Mouse (Mus musculus) myocyte (in vitro differentiated cells): Measurements from ENCODE around the gene Tgoln1. TPM values are rescaled to one million over a fixed set of nuclear protein-coding genes. Genes with fewer than 3 reads are reported as not detected.

Experiments used
- H3K27me3 ChIP-seq: one replicate; pipeline ENCODE4 v1.6.1; 2011; ENCODE audit not compliant: control insufficient read depth, insufficient read depth, insufficient read length
- H3K36me3 ChIP-seq: one replicate; pipeline ENCODE4 v1.6.1; 2011; ENCODE audit not compliant: control insufficient read depth, insufficient read depth
- H3K4me2 ChIP-seq: one replicate; pipeline ENCODE4 v1.6.1; 2011; ENCODE audit warnings: low read depth, control low read depth
- H3K4me3 ChIP-seq: one replicate; pipeline ENCODE4 v1.5.1; 2011; ENCODE audit warnings: mild to moderate bottlenecking, control low read depth, moderate library complexity
- H3K79me2 ChIP-seq: one replicate; pipeline ENCODE4 v1.6.1; 2011; ENCODE audit not compliant: control insufficient read depth, insufficient read depth
- H3ac ChIP-seq: one replicate; pipeline ENCODE4 v1.6.1; 2011; ENCODE audit not compliant: control insufficient read depth, insufficient read length
- CEBPB ChIP-seq: IDR thresholded peaks from 2 replicates; pipeline ENCODE4 v1.6.1; 2011; ENCODE audit warnings: mild to moderate bottlenecking, moderate library complexity; ENCODE audit not compliant: poor library complexity, insufficient read depth, severe bottlenecking
- E2F4 ChIP-seq: IDR thresholded peaks from one replicate; pipeline ENCODE4 v1.6.1; 2011; ENCODE audit warnings: mild to moderate bottlenecking, control low read depth, moderate library complexity; ENCODE audit not compliant: insufficient read depth
- MAX ChIP-seq: IDR thresholded peaks from one replicate; pipeline ENCODE4 v1.6.1; 2011; ENCODE audit warnings: low read depth, mild to moderate bottlenecking, control low read depth
- MYOD1 ChIP-seq, 3 experiments: IDR thresholded peaks; one replicate each; pipeline ENCODE4 v1.6.1; 2011; ENCODE audit warnings: control low read depth in 2 of 3, low read depth in 2 of 3, mild to moderate bottlenecking in 2 of 3, moderate library complexity in 1 of 3; ENCODE audit not compliant: insufficient read length in 2 of 3, control insufficient read depth in 1 of 3
- MYOG ChIP-seq, 3 experiments: IDR thresholded peaks; one replicate each; pipeline ENCODE4 v1.6.1; 2011; ENCODE audit warnings: control low read depth in 2 of 3, low read depth in 2 of 3, mild to moderate bottlenecking in 2 of 3; ENCODE audit not compliant: insufficient read length in 2 of 3, control insufficient read depth in 1 of 3, insufficient read depth in 1 of 3
- POLR2A ChIP-seq: IDR thresholded peaks from one replicate; pipeline ENCODE4 v1.6.1; 2011; ENCODE audit warnings: low read depth, mild to moderate bottlenecking, control low read depth, moderate library complexity; ENCODE audit not compliant: insufficient read length
- POLR2AphosphoS2 ChIP-seq: IDR thresholded peaks from one replicate; pipeline ENCODE4 v1.6.1; 2011; ENCODE audit warnings: low read depth, control low read depth; ENCODE audit not compliant: insufficient read length
- REST ChIP-seq: IDR thresholded peaks from one replicate; pipeline ENCODE4 v1.6.1; 2011; ENCODE audit warnings: mild to moderate bottlenecking, control low read depth, moderate library complexity; ENCODE audit not compliant: insufficient read depth, insufficient read length
- SRF ChIP-seq: IDR thresholded peaks from one replicate; pipeline ENCODE4 v1.6.1; 2011; ENCODE audit warnings: low read depth; ENCODE audit not compliant: control insufficient read depth, insufficient read length
- TCF12 ChIP-seq: IDR thresholded peaks from one replicate; pipeline ENCODE4 v1.6.1; 2011; ENCODE audit warnings: mild to moderate bottlenecking, control low read depth; ENCODE audit not compliant: poor library complexity, insufficient read depth, severe bottlenecking
- TCF3 ChIP-seq: IDR thresholded peaks from one replicate; pipeline ENCODE4 v1.6.1; 2011; ENCODE audit warnings: low read depth, control low read depth; ENCODE audit not compliant: insufficient read length
- USF1 ChIP-seq: IDR thresholded peaks from one replicate; pipeline ENCODE4 v1.6.1; 2011; ENCODE audit warnings: low read depth, mild to moderate bottlenecking, control low read depth, moderate library complexity
- polyA plus RNA-seq: library from polyadenylated mRNA; unstranded; fragments of >200 nt; fragmentation: generic; extraction: Trizol; gene quantifications from one replicate; pipeline ENCODE4 v1.2.1, GENCODE M21; 2012; ENCODE audit warnings: missing spikeins

Gene Tgoln1
- polyA plus RNA-seq, 1 experiment, result 16.3 TPM

GRCm38 (mm10) chr6:72590111-72590510 lies 26.7 kb downstream of the Tgoln1 start:
- no peak overlapping the region for H3K4me3 ChIP-seq
- TF ChIP-seq TCF12, result no peak
- no peak for TF ChIP-seq CEBPB
- TF ChIP-seq USF1, result no peak
- no peak for TF ChIP-seq TCF3
- TF ChIP-seq REST, result no peak
- no peak for TF ChIP-seq E2F4
- TF ChIP-seq POLR2A, result no peak
- no peak for TF ChIP-seq MYOG (IDR thresholded peaks at IDR 0.05; ENCODE audit: control insufficient read depth in 1 of 3, insufficient read depth in 1 of 3, insufficient read length in 2 of 3, low read depth in 2 of 3)
- no peak for TF ChIP-seq MYOD1 (IDR thresholded peaks at IDR 0.05; ENCODE audit: control insufficient read depth in 1 of 3, insufficient read length in 2 of 3, low read depth in 2 of 3)
- TF ChIP-seq MAX, result no peak
- TF ChIP-seq POLR2AphosphoS2, result no peak
- TF ChIP-seq SRF, result no peak
- H3K4me2 ChIP-seq, result no peak overlapping the region
- H3K79me2 ChIP-seq, result no peaks in the 10 kb centered on the region
- H3K36me3 ChIP-seq, result no peaks in the 10 kb centered on the region
- no peaks in the 10 kb centered on the region for H3K27me3 ChIP-seq
- H3ac ChIP-seq, result no peak overlapping the region

- TF ChIP-seq SRF, result no peak
- TF ChIP-seq TCF3, result peak; percentile 50
- no peak for TF ChIP-seq POLR2AphosphoS2
- TF ChIP-seq MYOD1 (IDR thresholded peaks at IDR 0.05; ENCODE audit: control insufficient read depth in 1 of 3, insufficient read length in 2 of 3, low read depth in 2 of 3), result peak in 2 of 3 experiments; percentile 37 to 61
- TF ChIP-seq MAX, result no peak
- TF ChIP-seq MYOG (IDR thresholded peaks at IDR 0.05; ENCODE audit: control insufficient read depth in 1 of 3, insufficient read depth in 1 of 3, insufficient read length in 2 of 3, low read depth in 2 of 3), result peak in 1 of 3 experiments; percentile 55
- TF ChIP-seq CEBPB, result no peak
- TF ChIP-seq E2F4, result no peak
- no peak for TF ChIP-seq REST
- no peak for TF ChIP-seq TCF12
- no peak for TF ChIP-seq POLR2A
- H3ac ChIP-seq, result no peak overlapping the region
- H3K4me3 ChIP-seq, result no peak overlapping the region
- H3K27me3 ChIP-seq, result no peaks in the 10 kb centered on the region
- no peak overlapping the region for H3K4me2 ChIP-seq
- H3K79me2 ChIP-seq, result no peaks in the 10 kb centered on the region
- no peaks in the 10 kb centered on the region for H3K36me3 ChIP-seq
Measured at GRCm38 (mm10) chr6:72588307-72588706, 28.5 kb downstream of the Tgoln1 start.

- no peaks in the 10 kb centered on the region for H3K36me3 ChIP-seq
- H3K4me3 ChIP-seq, result no peak overlapping the region
- no peak overlapping the region for H3K4me2 ChIP-seq
- H3ac ChIP-seq, result no peak overlapping the region
- TF ChIP-seq MYOG (IDR thresholded peaks at IDR 0.05; ENCODE audit: control insufficient read depth in 1 of 3, insufficient read depth in 1 of 3, insufficient read length in 2 of 3, low read depth in 2 of 3) (no peak), REST (no peak), USF1 (no peak), E2F4 (no peak), POLR2AphosphoS2 (no peak), SRF (no peak), TCF3 (no peak), TCF12 (no peak), MYOD1 (IDR thresholded peaks at IDR 0.05; ENCODE audit: control insufficient read depth in 1 of 3, insufficient read length in 2 of 3, low read depth in 2 of 3) (no peak), MAX (no peak), CEBPB (no peak), POLR2A (no peak)
- no peaks in the 10 kb centered on the region for H3K27me3 ChIP-seq
- H3K79me2 ChIP-seq, result no peaks in the 10 kb centered on the region
Measured at GRCm38 (mm10) chr6:72586701-72587100, 30.1 kb downstream of the Tgoln1 start.

- no peak for TF ChIP-seq REST
- TF ChIP-seq POLR2A, result no peak
- no peak for TF ChIP-seq MAX
- no peak for TF ChIP-seq MYOD1 (IDR thresholded peaks at IDR 0.05; ENCODE audit: control insufficient read depth in 1 of 3, insufficient read length in 2 of 3, low read depth in 2 of 3)
- TF ChIP-seq CEBPB, result no peak
- TF ChIP-seq POLR2AphosphoS2, result no peak
- TF ChIP-seq USF1, result no peak
- TF ChIP-seq MYOG (IDR thresholded peaks at IDR 0.05; ENCODE audit: control insufficient read depth in 1 of 3, insufficient read depth in 1 of 3, insufficient read length in 2 of 3, low read depth in 2 of 3), result no peak
- TF ChIP-seq SRF, result no peak
- no peak for TF ChIP-seq TCF12
- no peak for TF ChIP-seq TCF3
- TF ChIP-seq E2F4, result no peak
- H3K27me3 ChIP-seq, result no peaks in the 10 kb centered on the region
- H3ac ChIP-seq, result no peak overlapping the region
- H3K4me3 ChIP-seq, result no peak overlapping the region
- no peak overlapping the region for H3K4me2 ChIP-seq
- H3K36me3 ChIP-seq, result no peaks in the 10 kb centered on the region
- H3K79me2 ChIP-seq, result no peaks in the 10 kb centered on the region
Measured at GRCm38 (mm10) chr6:72584154-72584553, 32.6 kb downstream of the Tgoln1 start.
